Mouse (Mus musculus) thymus, adult 2 months (tissue): Measurements from ENCODE around the gene Sept9. TPM values are rescaled to one million over a fixed set of nuclear protein-coding genes. Genes with fewer than 3 reads are reported as not detected.

Experiments
- DNase-seq: peaks from one replicate; pipeline ENCODE4 v3.0.0; 2021
- H3K27ac ChIP-seq: fragments of 200-500 bp; 2 replicates; pipeline ENCODE4 v1.5.1; 2012; ENCODE audit warnings: low read length, control low read depth; ENCODE audit not compliant: control insufficient read depth, insufficient read depth
- H3K27me3 ChIP-seq: fragments of 200-500 bp; 2 replicates; pipeline ENCODE4 v1.6.1; 2012; ENCODE audit warnings: mild to moderate bottlenecking, low read length, moderate library complexity, mixed read lengths; ENCODE audit not compliant: control insufficient read depth, insufficient read depth
- H3K36me3 ChIP-seq: fragments of 200-500 bp; 2 replicates; pipeline ENCODE4 v1.6.1; 2012; ENCODE audit warnings: mild to moderate bottlenecking, low read length, moderate library complexity; ENCODE audit not compliant: control insufficient read depth, insufficient read depth
- H3K4me1 ChIP-seq: fragments of 200-500 bp; replicated peaks from 2 replicates; pipeline ENCODE4 v1.6.1; 2012; ENCODE audit warnings: low read length; ENCODE audit not compliant: control insufficient read depth, insufficient read depth
- H3K4me3 ChIP-seq: fragments of 200-500 bp; 2 replicates; pipeline ENCODE4 v1.5.1; 2012; ENCODE audit warnings: mild to moderate bottlenecking, low read length, control low read depth, moderate library complexity; ENCODE audit not compliant: control insufficient read depth, insufficient read depth
- CTCF ChIP-seq: fragments of 200-500 bp; IDR thresholded peaks from 2 replicates; pipeline ENCODE4 v1.5.1; 2012; ENCODE audit warnings: mild to moderate bottlenecking, control low read depth, low read length, moderate library complexity, borderline replicate concordance; ENCODE audit not compliant: control insufficient read depth, poor library complexity, insufficient read depth; ENCODE audit errors: extremely low read depth
- POLR2A ChIP-seq: fragments of 200-500 bp; IDR thresholded peaks from 2 replicates; pipeline ENCODE4 v1.6.1; 2012; ENCODE audit warnings: mild to moderate bottlenecking, low read length, control low read depth, moderate library complexity; ENCODE audit not compliant: control insufficient read depth, poor library complexity, insufficient read depth; ENCODE audit errors: extremely low read depth
- WGBS: fragments of 180-500 bp; shearing (Covaris S2); methylation state at CpG from one replicate; pipeline ENCODE4 v1.1.7; 2018; 5-methylcytosine and 5-hydroxymethylcytosine counted together
- polyA plus RNA-seq: library from polyadenylated mRNA; depleted of rRNA; stranded (reverse); fragments of >200 nt; gene quantifications from 2 replicates; pipeline ENCODE4 v1.2.3, GENCODE M21; 2012

Sept9 gene
- polyA plus RNA-seq, 1 experiment, result 113 TPM

- no peaks in the 10 kb centered on the region for H3K27me3 ChIP-seq
- 6% methylated on average over 12 of the region's 12 CpGs for WGBS
- peak overlapping the region; percentile 12 for H3K4me3 ChIP-seq
- DNase-seq, result peak; percentile 66
- H3K27ac ChIP-seq, result peak overlapping the region; percentile 94
- H3K4me1 ChIP-seq, result peaks cover 86% of the 10 kb centered on the region
- TF ChIP-seq CTCF, result no peak
- TF ChIP-seq POLR2A, result no peak
- no peaks in the 10 kb centered on the region for H3K36me3 ChIP-seq
Observed at GRCm38 (mm10) chr11:117318731-117319542, 119.5 kb downstream of the Sept9 start.

GRCm38 (mm10) chr11:117319543-117320335 is 120.3 kb downstream of the Sept9 start:
- TF ChIP-seq POLR2A (no peak), CTCF (no peak)
- peak; percentile 63 for DNase-seq
- Histone ChIP-seq H3K4me1 (peaks cover 86% of the 10 kb centered on the region), H3K27me3 (no peaks in the 10 kb centered on the region), H3K4me3 (peak overlapping the region; percentile 26), H3K27ac (peak overlapping the region; percentile 94), H3K36me3 (no peaks in the 10 kb centered on the region)
- 2% methylated on average over 15 of the region's 15 CpGs for WGBS

GRCm38 (mm10) chr11:117320482-117320881 is 121.0 kb downstream of the Sept9 start:
- Histone ChIP-seq H3K36me3 (no peaks in the 10 kb centered on the region), H3K4me3 (no peak overlapping the region), H3K27ac (peak overlapping the region; percentile 94), H3K27me3 (no peaks in the 10 kb centered on the region), H3K4me1 (peaks cover 86% of the 10 kb centered on the region)
- TF ChIP-seq CTCF (no peak), POLR2A (no peak)
- no peak for DNase-seq
- 40% methylated on average over 3 of the region's 3 CpGs for WGBS

GRCm38 (mm10) chr11:117321311-117321971 is 122.0 kb downstream of the Sept9 start:
- no peaks in the 10 kb centered on the region for H3K27me3 ChIP-seq
- 63% methylated on average over 9 of the region's 9 CpGs for WGBS
- H3K4me1 ChIP-seq, result peaks cover 92% of the 10 kb centered on the region
- H3K4me3 ChIP-seq, result no peak overlapping the region
- no peaks in the 10 kb centered on the region for H3K36me3 ChIP-seq
- peak overlapping the region; percentile 6; the same call in 1 of the 2 replicates for H3K27ac ChIP-seq
- DNase-seq, result no peak
- no peak for TF ChIP-seq CTCF
- no peak for TF ChIP-seq POLR2A

- 77% methylated on average over 3 of the region's 3 CpGs for WGBS
- DNase-seq, result no peak
- Histone ChIP-seq H3K4me3 (no peak overlapping the region), H3K27me3 (no peaks in the 10 kb centered on the region), H3K4me1 (peaks cover 92% of the 10 kb centered on the region), H3K27ac (no peak overlapping the region), H3K36me3 (no peaks in the 10 kb centered on the region)
- TF ChIP-seq CTCF (no peak), POLR2A (no peak)
Observed at GRCm38 (mm10) chr11:117322311-117322710, 122.8 kb downstream of the Sept9 start.
